Mouse (Mus musculus) limb, embryonic 14.5 days (tissue): Measurements from ENCODE around the gene Ubtf. TPM values are rescaled to one million over a fixed set of nuclear protein-coding genes. Genes with fewer than 3 reads are reported as not detected.

Source experiments
- ATAC-seq: fragments of 200-750 bp; cut with Nextera tagmentation; 2 replicates; pipeline ENCODE4 v1.8.0; 2017; ENCODE audit warnings: low read depth, moderate number of reproducible peaks, moderate TSS enrichment; ENCODE audit not compliant: low FRiP score
- DNase-seq: peaks from one replicate; pipeline ENCODE4 v3.0.0-alpha.2; 2015; ENCODE audit warnings: low spot score
- H3K27ac ChIP-seq: fragments of 300-500 bp; sonication (generic); replicated peaks from 2 replicates; pipeline ENCODE4 v1.5.1; 2014; ENCODE audit warnings: low read depth, mild to moderate bottlenecking, low read length, moderate library complexity, mixed read lengths
- H3K27me3 ChIP-seq: fragments of 300-500 bp; sonication (generic); 2 replicates; pipeline ENCODE4 v1.6.1; 2014; ENCODE audit warnings: low read length, mixed read lengths; ENCODE audit not compliant: control insufficient read depth, insufficient read depth
- H3K36me3 ChIP-seq: fragments of 300-500 bp; sonication (generic); 2 replicates; pipeline ENCODE4 v1.6.1; 2014; ENCODE audit warnings: mild to moderate bottlenecking, low read length, moderate library complexity, mixed read lengths; ENCODE audit not compliant: control insufficient read depth, insufficient read depth
- H3K4me1 ChIP-seq: fragments of 300-500 bp; sonication (generic); 2 replicates; pipeline ENCODE4 v1.6.1; 2014; ENCODE audit warnings: antibody characterized with exemption, low read length, mixed read lengths; ENCODE audit not compliant: control insufficient read depth, insufficient read depth
- H3K4me2 ChIP-seq: fragments of 300-500 bp; sonication (generic); replicated peaks from 2 replicates; pipeline ENCODE4 v1.6.1; 2014; ENCODE audit warnings: low read depth, mild to moderate bottlenecking, low read length, moderate library complexity; ENCODE audit not compliant: severe bottlenecking
- H3K4me3 ChIP-seq: fragments of 300-500 bp; sonication (generic); replicated peaks from 2 replicates; pipeline ENCODE4 v1.5.1; 2014; ENCODE audit warnings: low read length
- H3K9ac ChIP-seq: fragments of 300-500 bp; sonication (generic); 2 replicates; pipeline ENCODE4 v1.6.1; 2014; ENCODE audit warnings: mild to moderate bottlenecking, low read depth, low read length, moderate library complexity; ENCODE audit not compliant: severe bottlenecking
- H3K9me3 ChIP-seq: fragments of 300-500 bp; sonication (generic); 2 replicates; pipeline ENCODE4 v1.6.1; 2016; ENCODE audit warnings: low read length; ENCODE audit not compliant: control insufficient read depth
- POLR2A ChIP-seq: fragments of 200-500 bp; IDR thresholded peaks from 2 replicates; pipeline ENCODE4 v1.8.0; 2012; ENCODE audit warnings: inconsistent platforms, mild to moderate bottlenecking, moderate library complexity, borderline replicate concordance; ENCODE audit not compliant: insufficient read depth, insufficient read length; ENCODE audit errors: extremely low read depth
- WGBS: fragments of 180-500 bp; shearing (Covaris S2); extraction: QIAGEN DNeasy Blood & Tissue Kit; methylation state at CpG from one replicate; pipeline ENCODE4 v1.1.7; 2014; 5-methylcytosine and 5-hydroxymethylcytosine counted together
- polyA plus RNA-seq, 2 experiments: library from polyadenylated mRNA; depleted of rRNA in 1 of 2; stranded (reverse) in 1 of 2; unstranded in 1 of 2; fragments of >200 nt; fragmentation: Nextera tagmentation in 1 of 2; extraction: Ambion mirVana in 1 of 2; gene quantifications; 2 replicates each; pipeline versions ENCODE4 v1.2.1 to v1.2.3; 2012 to 2014

Ubtf gene
- polyA plus RNA-seq, 2 experiments: 79.7 to 81.3 TPM

- Histone ChIP-seq H3K4me2 (no peak overlapping the region), H3K27me3 (no peaks in the 10 kb centered on the region), H3K36me3 (no peaks in the 10 kb centered on the region), H3K4me1 (no peaks in the 10 kb centered on the region), H3K4me3 (no peak overlapping the region), H3K9me3 (no peaks in the 10 kb centered on the region), H3K9ac (no peak overlapping the region), H3K27ac (no peak overlapping the region)
- no peak for TF ChIP-seq POLR2A
- DNase-seq (no peak), ATAC-seq (no peak)
- 69% methylated on average over 31 of the region's 31 CpGs for WGBS
These were observed 37.3 kb upstream of the Ubtf start for GRCm38 (mm10) chr11:102356636-102357350.

DNA sequence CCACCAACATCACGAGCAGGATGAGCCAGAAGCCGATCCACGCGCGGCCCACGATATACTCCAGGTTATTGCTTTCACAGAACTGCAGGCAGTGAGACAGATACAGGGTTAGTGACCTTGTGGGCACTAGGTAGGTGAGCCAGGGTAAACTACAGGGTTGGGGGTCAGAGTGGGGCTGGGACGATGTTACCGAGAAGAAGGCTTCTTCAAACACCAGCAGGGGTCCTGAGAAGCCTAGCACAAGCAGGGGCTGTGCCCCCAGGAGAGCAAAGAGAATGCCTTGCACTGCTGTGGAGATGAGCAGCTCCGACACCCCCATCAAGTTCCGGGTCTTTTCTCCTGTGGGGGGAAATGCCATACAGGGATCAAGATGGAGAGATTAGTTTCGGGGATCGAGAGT is 36.6 kb upstream of the Ubtf start:
- Histone ChIP-seq H3K4me3 (no peak overlapping the region), H3K9me3 (no peaks in the 10 kb centered on the region), H3K4me2 (no peak overlapping the region), H3K36me3 (no peaks in the 10 kb centered on the region), H3K27ac (no peak overlapping the region), H3K27me3 (no peaks in the 10 kb centered on the region), H3K9ac (no peak overlapping the region), H3K4me1 (no peaks in the 10 kb centered on the region)
- WGBS: 76% methylated on average over 12 of the region's 12 CpGs
- DNase-seq (no peak), ATAC-seq (no peak)
- TF ChIP-seq POLR2A: no peak

GRCm38 (mm10) chr11:102355501-102355900 is 36.0 kb upstream of the Ubtf start:
- no peaks in the 10 kb centered on the region for H3K4me1 ChIP-seq
- H3K9me3 ChIP-seq: no peaks in the 10 kb centered on the region
- H3K36me3 ChIP-seq: no peaks in the 10 kb centered on the region
- no peaks in the 10 kb centered on the region for H3K27me3 ChIP-seq
- ATAC-seq: no peak
- H3K4me3 ChIP-seq: no peak overlapping the region
- no peak overlapping the region for H3K4me2 ChIP-seq
- no peak overlapping the region for H3K27ac ChIP-seq
- 76% methylated on average over 3 of the region's 3 CpGs for WGBS
- TF ChIP-seq POLR2A: no peak
- H3K9ac ChIP-seq: no peak overlapping the region
- no peak for DNase-seq

GRCm38 (mm10) chr11:102353021-102353431 is 33.5 kb upstream of the Ubtf start:
- no peaks in the 10 kb centered on the region for H3K9me3 ChIP-seq
- ATAC-seq: no peak
- TF ChIP-seq POLR2A: no peak
- no peak overlapping the region for H3K4me3 ChIP-seq
- H3K36me3 ChIP-seq: no peaks in the 10 kb centered on the region
- H3K27ac ChIP-seq: no peak overlapping the region
- no peaks in the 10 kb centered on the region for H3K27me3 ChIP-seq
- no peaks in the 10 kb centered on the region for H3K4me1 ChIP-seq
- no peak overlapping the region for H3K9ac ChIP-seq
- WGBS: 44% methylated on average over 8 of the region's 8 CpGs
- H3K4me2 ChIP-seq: no peak overlapping the region
- DNase-seq: no peak

DNA sequence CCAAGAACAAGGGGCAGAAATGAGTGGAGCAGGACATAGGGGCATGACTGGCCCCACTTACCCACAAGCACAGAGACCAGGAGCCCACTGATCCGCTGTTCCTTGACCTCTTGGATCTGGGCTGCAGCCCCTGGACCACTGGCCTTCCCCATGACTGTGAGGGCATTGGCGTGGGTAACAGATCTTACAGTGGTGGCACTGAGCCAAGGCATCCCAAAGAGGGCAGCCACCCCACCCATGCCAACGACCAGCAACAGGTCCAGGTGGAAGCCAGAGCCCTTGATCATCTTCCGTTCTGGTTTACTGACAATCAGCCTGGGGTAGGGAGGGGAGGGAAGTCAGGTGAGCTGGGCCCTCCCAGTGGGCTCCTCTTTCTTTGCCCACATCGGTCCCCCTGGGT is 32.8 kb upstream of the Ubtf start:
- Histone ChIP-seq H3K27me3 (no peaks in the 10 kb centered on the region), H3K4me2 (no peak overlapping the region), H3K4me3 (no peak overlapping the region), H3K27ac (no peak overlapping the region), H3K36me3 (no peaks in the 10 kb centered on the region), H3K4me1 (no peaks in the 10 kb centered on the region), H3K9ac (no peak overlapping the region), H3K9me3 (no peaks in the 10 kb centered on the region)
- 39% methylated on average over 5 of the region's 5 CpGs for WGBS
- DNase-seq (no peak), ATAC-seq (no peak)
- no peak for TF ChIP-seq POLR2A

DNA sequence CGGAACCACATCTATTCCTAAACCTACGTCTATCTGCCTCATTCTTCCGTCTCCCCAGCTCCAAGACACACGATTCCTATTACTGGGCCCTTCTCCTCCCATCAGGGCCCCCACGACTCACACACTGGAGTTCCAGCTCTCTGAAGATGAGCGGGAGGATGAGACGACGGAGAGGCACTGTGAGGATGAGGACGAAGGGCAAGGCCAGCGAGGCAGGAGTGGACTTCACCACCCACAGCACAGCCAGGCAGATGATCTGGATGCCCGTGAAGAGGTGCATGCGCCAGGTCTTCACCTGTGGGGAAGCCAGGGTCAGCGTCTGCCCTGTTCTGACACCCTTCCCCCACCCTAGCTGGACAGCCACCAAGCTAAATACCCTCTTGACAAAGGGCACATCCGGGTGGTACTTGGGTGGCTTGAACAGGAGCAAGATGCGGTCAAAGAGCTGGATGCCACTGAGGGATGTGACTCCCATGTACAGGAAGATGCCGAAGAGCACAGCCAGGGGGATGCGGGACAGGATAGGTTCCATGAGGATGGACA is 31.5 kb upstream of the Ubtf start:
- Histone ChIP-seq H3K4me3 (no peak overlapping the region), H3K4me2 (no peak overlapping the region), H3K27me3 (no peaks in the 10 kb centered on the region), H3K27ac (no peak overlapping the region), H3K9ac (no peak overlapping the region), H3K9me3 (no peaks in the 10 kb centered on the region), H3K4me1 (no peaks in the 10 kb centered on the region), H3K36me3 (no peaks in the 10 kb centered on the region)
- DNase-seq (no peak), ATAC-seq (no peak)
- no peak for TF ChIP-seq POLR2A
- WGBS: 87% methylated on average over 17 of the region's 17 CpGs
